Mouse (Mus musculus) left cerebral cortex, postnatal 14 days (tissue): ENCODE results near the gene Rnf212. TPM values are rescaled to one million over a fixed set of nuclear protein-coding genes. Genes with fewer than 3 reads are reported as not detected.

Experiments used
- DNase-seq, 2 experiments: peaks; one replicate each; pipeline ENCODE4 v3.0.0; 2021 to 2022; ENCODE audit warnings: low spot score in 2 of 2, mixed read lengths in 1 of 2
- intact Hi-C: fragments of 180-260 bp; cut with DNase I; formaldehyde crosslinking; loops from one replicate; pipeline ENCODE4 v1.15.1; 2025
- total RNA-seq, 2 experiments: library from RNA; stranded (reverse); gene quantifications; 2 replicates each; pipeline ENCODE4 v1.2.3; 2021

Gene Rnf212
- total RNA-seq, 2 experiments from 2014 or later, result not detected

GRCm38 (mm10) chr5:108714149-108714548, 60.6 kb downstream of the Rnf212 start:
- intact Hi-C loops, result no loop called here
- DNase-seq, result peak; percentile 25 to 42

- intact Hi-C loops, result no loop called here
- no peak for DNase-seq
Observed at GRCm38 (mm10) chr5:108713691-108714090, 61.1 kb downstream of the Rnf212 start.

DNA sequence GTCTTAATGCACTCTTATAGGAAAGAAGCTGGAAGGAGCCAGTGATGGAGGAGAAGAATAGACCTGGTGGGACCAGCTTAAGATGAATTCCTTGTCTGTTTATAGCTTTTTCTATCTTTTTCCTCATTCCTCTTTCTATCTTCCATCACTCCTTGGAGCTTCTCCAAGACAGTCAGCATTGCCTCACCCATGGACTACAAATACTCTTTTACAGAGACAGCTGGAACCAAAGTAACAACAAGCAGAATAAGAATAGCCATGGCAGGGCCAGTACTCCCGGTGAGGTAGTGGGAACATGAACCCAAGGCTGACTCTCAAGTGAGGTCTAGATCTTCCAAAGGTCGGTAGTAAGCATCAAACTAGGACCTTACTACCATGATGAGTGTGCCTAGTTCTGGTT, 61.7 kb downstream of the Rnf212 start:
- peak in 1 of 2 experiments; percentile 28 for DNase-seq
- intact Hi-C loops, result no loop called here

DNA sequence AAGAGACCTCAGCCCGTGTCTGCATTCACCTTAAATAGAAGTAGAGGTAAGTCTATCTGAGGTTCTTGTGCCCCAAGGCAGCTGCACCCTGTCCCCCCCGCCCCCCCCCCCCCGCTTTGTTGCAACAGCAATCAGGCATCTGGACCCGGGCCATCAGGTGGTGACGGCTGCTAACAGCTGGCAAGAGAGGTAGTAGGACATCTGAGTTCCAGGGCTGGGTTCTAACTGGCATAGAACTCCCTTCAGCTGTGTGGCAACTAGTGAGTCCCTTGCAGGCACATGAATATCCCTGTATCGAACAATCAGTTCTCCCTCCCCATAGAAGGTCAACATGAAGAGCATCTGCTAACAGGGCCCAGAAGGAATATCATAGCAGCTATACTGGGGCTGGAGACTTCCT, 62.8 kb downstream of the Rnf212 start:
- intact Hi-C loops, result no loop called here
- DNase-seq, result no peak

GRCm38 (mm10) chr5:108708981-108709731, 65.6 kb downstream of the Rnf212 start:
- DNase-seq, result no peak
- intact Hi-C loops, result no loop called here

DNA sequence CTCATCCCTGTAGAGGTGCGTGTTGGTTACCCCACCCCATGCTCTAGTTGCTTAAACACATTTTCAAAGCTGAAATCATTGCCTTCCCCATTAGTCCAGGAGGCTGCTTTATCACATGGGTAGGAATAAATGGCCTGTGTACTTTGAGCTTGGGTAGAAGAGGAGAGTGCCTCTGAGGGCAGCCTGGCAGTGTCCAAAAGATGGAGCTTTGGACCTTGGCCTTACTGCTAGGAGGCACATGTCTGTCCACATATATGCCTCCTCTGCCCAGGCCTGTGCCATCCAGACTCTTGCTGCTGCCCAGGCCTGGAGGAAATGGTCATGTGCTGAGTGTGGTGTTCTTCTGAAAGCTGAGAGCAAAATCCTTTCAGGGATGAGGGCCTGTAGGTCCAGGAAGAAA, 66.4 kb downstream of the Rnf212 start:
- DNase-seq, result no peak
- intact Hi-C loops, result no loop called here

DNA sequence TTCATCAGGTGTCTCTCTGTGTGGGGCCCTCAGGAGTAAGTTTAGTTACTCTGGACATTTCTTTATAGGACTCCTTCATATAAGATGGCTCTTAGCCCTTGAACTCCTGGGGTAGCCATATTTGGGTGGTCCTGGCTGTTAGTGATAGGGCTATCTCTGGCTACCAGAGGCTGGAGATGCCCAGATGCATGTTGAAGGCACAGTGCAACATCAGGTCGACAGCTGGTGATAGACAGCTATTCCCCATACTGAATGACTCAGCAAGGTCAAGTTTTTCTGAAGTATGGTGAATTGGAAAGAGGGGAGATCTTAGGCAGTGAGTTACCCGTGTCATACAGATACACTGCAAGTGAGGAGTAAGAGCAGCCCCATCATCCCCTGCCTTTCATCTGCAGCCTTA, 67.0 kb downstream of the Rnf212 start:
- DNase-seq, result no peak
- intact Hi-C loops, result no loop called here

DNA sequence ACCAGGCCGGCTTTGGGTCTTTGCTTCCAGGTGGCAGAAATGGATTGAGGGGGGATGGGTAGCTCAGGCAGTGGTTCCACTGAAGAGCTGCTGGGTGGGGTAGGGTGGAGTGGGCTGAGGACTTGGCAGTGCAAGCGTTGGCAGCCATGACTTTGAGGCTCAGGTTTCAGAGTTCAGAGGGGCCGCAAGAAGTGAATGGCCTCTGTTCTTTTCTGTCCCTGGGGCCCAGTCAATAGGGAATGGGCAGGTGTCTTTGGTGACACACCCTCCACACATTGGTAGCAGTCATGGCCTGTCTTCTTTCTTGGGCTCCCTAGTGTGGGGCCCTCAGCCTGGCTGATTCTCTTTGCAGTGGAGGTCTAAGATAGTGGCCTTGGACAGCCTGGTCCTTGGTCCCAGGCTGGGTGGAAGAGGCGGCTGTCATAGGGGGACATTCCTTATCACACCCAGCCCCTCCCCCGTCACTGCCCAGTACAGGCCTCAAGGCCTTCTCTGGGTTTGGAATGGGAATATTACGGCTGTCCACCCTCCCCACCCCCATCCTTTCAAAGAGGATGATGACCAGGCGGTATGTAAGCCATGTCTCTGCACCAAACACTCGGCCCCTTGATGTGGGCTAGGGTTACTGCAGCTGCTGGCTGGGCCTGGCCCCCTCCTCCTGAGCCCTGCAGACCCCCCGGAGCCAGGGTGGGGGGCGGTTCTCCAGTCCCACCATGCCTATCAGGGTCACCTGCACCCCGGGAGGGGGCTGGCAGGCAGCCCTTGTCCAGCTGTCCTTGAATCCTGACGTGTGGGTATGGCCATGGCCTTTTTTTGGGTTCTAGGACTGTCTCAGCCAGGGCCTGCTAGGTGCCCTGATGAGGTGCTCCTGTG, 70.8 kb downstream of the Rnf212 start:
- no peak for DNase-seq
- intact Hi-C loops, result no loop called here

- no peak for DNase-seq
- intact Hi-C loops, result no loop called here
Observed at GRCm38 (mm10) chr5:108701341-108702021, 73.3 kb downstream of the Rnf212 start.

- DNase-seq, result no peak
- intact Hi-C loops, result no loop called here
Observed at GRCm38 (mm10) chr5:108700346-108700745, 74.4 kb downstream of the Rnf212 start.

GRCm38 (mm10) chr5:108697341-108697753, 77.4 kb downstream of the Rnf212 start:
- intact Hi-C loops, result no loop called here
- DNase-seq, result peak; percentile 25 to 57

DNA sequence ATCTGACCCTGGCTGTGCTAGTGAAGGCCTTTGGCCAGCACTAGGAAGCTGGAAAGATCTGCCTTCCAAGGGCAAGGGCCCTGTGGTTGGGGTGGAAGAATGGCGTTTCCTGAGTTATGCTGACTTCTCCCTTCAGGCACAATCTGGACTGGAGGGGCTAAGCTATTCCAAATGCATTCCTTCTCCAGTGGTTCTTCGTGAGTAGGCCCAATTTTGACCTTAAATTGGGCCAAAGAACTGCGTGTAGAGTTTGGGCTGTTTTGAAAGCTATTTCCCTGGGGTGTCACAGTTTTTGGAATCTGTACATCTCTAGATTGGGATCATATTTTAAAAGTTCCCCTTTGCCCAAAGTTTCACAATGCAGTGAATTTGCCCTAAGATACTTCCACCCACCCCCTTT, 78.2 kb downstream of the Rnf212 start:
- intact Hi-C loops, result no loop called here
- DNase-seq, result no peak

DNA sequence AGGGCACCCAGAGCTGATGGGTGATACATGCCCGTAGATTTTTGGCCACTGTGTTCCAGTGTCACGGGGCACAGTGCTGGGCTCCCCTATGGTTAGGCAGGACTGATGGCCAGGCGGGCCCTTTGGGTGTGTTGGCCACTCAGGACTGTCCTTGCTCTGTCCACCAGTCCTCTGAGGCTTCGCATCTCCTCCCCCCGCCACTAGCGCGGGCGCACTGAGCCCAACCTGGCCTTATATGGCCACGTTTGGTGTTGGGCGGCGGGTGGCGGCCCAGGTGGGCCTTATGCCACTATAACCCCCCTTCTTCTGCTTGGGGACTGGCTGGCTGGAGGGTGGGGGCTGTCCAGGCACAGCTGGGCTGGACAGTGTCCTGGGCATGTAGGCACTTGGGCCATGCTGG, 78.9 kb downstream of the Rnf212 start:
- no peak for DNase-seq
- intact Hi-C loops, result no loop called here

DNA sequence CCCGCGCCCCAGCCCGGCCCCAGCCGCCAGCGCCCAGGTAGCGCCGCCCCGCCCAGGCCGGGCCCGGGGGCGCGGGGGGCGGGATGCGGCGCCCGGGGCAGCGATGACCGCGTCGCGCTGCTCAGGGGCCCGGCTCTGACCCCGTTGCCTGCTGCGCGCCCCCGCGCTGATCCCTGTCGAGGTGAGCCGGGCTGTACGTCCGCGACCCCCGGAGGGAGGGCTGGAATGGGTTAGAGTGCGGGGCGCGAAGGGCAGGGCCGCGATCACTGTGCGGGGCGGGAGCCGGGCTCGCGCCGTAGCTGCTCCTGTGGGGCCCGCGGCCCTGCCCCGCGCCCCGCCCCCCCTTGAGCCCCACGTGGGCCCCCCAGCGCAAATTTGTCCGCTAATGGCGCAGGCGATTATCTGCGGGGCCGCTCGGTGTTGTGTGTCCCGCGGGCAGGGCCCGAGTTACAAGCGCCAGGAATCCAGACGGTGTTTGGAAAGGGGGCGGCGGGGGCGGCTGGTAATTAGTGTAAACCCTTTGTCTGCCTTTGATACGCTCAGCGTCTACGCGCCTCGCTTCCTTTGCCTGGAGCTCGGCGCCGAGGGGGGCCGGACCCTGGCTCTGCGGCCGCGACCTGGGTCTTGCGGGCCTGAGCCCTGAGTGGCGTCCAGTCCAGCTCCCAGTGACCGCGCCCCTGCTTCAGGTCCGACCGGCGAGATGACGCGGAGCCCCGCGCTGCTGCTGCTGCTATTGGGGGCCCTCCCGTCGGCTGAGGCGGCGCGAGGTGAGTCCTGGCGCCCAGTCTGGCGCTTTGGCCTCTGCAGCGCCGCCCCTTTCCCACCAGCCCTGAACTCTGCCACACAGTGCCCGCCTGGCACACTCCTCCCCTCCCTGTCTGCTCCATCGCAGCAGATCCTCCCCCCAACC, 80.2 kb downstream of the Rnf212 start:
- no peak for DNase-seq
- intact Hi-C loops, result loop anchor here (5.0 kb wide), 1 partner anchor 33 kb away; no protein-coding TSS in a partner anchor

GRCm38 (mm10) chr5:108693872-108694288, 80.9 kb downstream of the Rnf212 start:
- intact Hi-C loops, result loop anchor here (5.0 kb wide), 1 partner anchor 33 kb away; no protein-coding TSS in a partner anchor
- peak; percentile 42 to 76 for DNase-seq

DNA sequence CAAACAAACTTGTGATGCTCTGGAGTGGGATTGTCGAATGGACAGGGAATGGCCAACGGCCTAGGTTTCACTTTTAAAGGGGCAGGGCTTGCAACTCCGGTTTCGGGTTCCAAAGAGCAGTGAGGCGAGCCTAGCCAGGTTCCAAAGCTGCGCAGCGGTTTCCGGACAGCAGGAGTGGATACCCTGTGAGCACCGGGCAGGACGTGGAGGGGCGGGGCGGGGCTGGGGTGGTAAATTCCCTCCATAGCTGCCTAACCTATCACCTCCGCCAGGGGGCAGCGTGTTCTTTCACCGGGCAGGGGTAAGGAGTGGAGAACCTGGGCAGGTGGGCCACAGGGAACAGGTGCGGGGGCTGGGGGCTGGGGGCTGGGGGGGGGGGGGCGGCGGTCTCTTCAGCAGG, 82.5 kb downstream of the Rnf212 start, which contains the start of gene Fgfrl1:
Gene Fgfrl1 (plus strand): TSS at position 112 of the 400 bp plus-strand sequence.
- intact Hi-C loops, result loop anchor here (5.0 kb wide), 1 partner anchor 35 kb away; no protein-coding TSS in a partner anchor
- no peak for DNase-seq

GRCm38 (mm10) chr5:108691152-108691551, 83.6 kb downstream of the Rnf212 start:
- intact Hi-C loops, result loop anchor here (5.0 kb wide), 1 partner anchor 36 kb away; no protein-coding TSS in a partner anchor
- DNase-seq, result no peak

GRCm38 (mm10) chr5:108689091-108689490, 85.7 kb downstream of the Rnf212 start:
- intact Hi-C loops, result no loop called here
- peak in 1 of 2 experiments; percentile 62 for DNase-seq

DNA sequence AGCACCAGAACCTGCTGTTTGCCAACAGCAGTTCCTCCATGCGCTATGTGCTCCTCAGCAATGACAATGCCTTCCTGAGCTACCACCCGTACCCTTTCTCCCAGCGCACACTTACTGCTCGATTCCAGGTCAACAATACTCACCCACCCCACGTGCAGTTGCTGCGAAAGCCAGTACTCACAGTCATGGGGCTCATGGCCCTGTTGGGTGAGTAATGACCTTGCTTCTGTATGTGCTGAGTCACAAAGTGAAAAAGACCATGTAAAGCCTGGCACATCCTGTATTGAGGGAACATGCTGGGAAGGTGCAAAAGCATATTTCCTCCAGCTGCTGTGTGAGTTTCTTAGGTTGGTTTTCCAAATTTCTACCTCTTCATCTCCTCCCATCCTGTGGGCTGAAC, 93.9 kb downstream of the Rnf212 start:
- intact Hi-C loops, result no loop called here
- no peak for DNase-seq
